Mouse (Mus musculus) thymus, adult 2 months (tissue): ENCODE measurements around the gene Nfkbiz.
"Not testable (repeated sequence)": the region's sequence is repeated elsewhere in the genome, so short reads cannot be mapped to it uniquely, and the experiment has no call there.

ENCODE experiments used
- CTCF ChIP-seq: fragments of 200-500 bp; IDR thresholded peaks from 2 replicates; pipeline ENCODE4 v1.5.1; 2012; ENCODE audit warnings: mild to moderate bottlenecking, control low read depth, low read length, moderate library complexity, borderline replicate concordance; ENCODE audit not compliant: control insufficient read depth, poor library complexity, insufficient read depth; ENCODE audit errors: extremely low read depth
- POLR2A ChIP-seq: fragments of 200-500 bp; IDR thresholded peaks from 2 replicates; pipeline ENCODE4 v1.6.1; 2012; ENCODE audit warnings: mild to moderate bottlenecking, low read length, control low read depth, moderate library complexity; ENCODE audit not compliant: control insufficient read depth, poor library complexity, insufficient read depth; ENCODE audit errors: extremely low read depth

DNA sequence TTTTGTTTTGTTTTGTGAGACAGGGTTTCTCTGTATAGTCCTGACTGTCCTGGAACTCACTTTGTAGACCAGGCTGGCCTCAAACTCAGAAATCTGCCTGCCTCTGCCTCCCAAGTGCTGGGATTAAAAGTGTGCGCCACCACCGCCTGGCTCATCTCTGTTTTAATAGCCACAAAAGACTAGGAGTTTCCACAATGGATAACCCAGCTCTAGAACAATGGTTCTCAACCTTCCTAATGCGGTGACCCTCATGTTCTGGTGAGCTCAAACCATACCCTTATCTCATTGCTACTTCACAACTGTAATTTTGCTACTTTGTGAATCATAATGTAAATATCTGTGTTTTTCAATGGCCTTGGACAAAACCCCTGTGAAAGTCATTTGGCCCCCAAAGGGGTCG lies 20.7 kb upstream of the Nfkbiz start:
- not testable (repeated sequence) for TF ChIP-seq CTCF, POLR2A
